Mouse (Mus musculus): ENCODE measurements around the gene Gm8126. TPM values are rescaled to one million over a fixed set of nuclear protein-coding genes. Genes with fewer than 3 reads are reported as not detected.
"Not testable (repeated sequence)": the region's sequence is repeated elsewhere in the genome, so short reads cannot be mapped to it uniquely, and the experiment has no call there.

Gene Gm8126
- not detected in 2 replicates for polyA plus RNA-seq (2015; fragmentation: Nextera tagmentation; extraction: Ambion mirVana)

- H3K27me3 ChIP-seq; H3K9me3 ChIP-seq; ATAC-seq (ENCODE audit: borderline replicate concordance, extremely low read depth, low FRiP score, low TSS enrichment); H3K27ac ChIP-seq; H3K36me3 ChIP-seq; H3K4me3 ChIP-seq; H3K4me2 ChIP-seq; H3K9ac ChIP-seq; H3K4me1 ChIP-seq: not testable (repeated sequence)
- 78% methylated on average over 3 of the region's 4 CpGs for WGBS
Observed at GRCm38 (mm10) chr14:43258349-43258748, at the start of gene Gm8126. Gm8126 (plus strand) TSS chr14:43258649.

- H3K9ac ChIP-seq; H3K4me2 ChIP-seq; H3K27ac ChIP-seq; H3K4me3 ChIP-seq; H3K9me3 ChIP-seq; H3K4me1 ChIP-seq; H3K27me3 ChIP-seq; H3K36me3 ChIP-seq; ATAC-seq (ENCODE audit: borderline replicate concordance, extremely low read depth, low FRiP score, low TSS enrichment): not testable (repeated sequence)
- WGBS: 88% methylated on average over 4 of the region's 4 CpGs
Observed at GRCm38 (mm10) chr14:43235204-43235603, 23.2 kb upstream of the Gm8126 start, which contains the start of gene Gm8122. Gm8122 (minus strand) TSS chr14:43235304.

GRCm38 (mm10) chr14:43237769-43238168 is 20.7 kb upstream of the Gm8126 start:
- not testable (repeated sequence) for H3K9ac ChIP-seq; ATAC-seq (ENCODE audit: borderline replicate concordance, extremely low read depth, low FRiP score, low TSS enrichment); H3K4me1 ChIP-seq; H3K9me3 ChIP-seq; H3K27me3 ChIP-seq; H3K4me3 ChIP-seq; H3K27ac ChIP-seq; H3K4me2 ChIP-seq; H3K36me3 ChIP-seq

- not testable (repeated sequence) for H3K4me2 ChIP-seq; ATAC-seq (ENCODE audit: borderline replicate concordance, extremely low read depth, low FRiP score, low TSS enrichment); H3K4me1 ChIP-seq; H3K9me3 ChIP-seq; H3K4me3 ChIP-seq; H3K9ac ChIP-seq; H3K27me3 ChIP-seq; H3K36me3 ChIP-seq; H3K27ac ChIP-seq
- 10% methylated on average over 11 of the region's 12 CpGs for WGBS
Observed at GRCm38 (mm10) chr14:43249611-43250170, 8.8 kb upstream of the Gm8126 start.

GRCm38 (mm10) chr14:43250549-43251253 is 7.7 kb upstream of the Gm8126 start:
- ATAC-seq (ENCODE audit: borderline replicate concordance, extremely low read depth, low FRiP score, low TSS enrichment): not testable (repeated sequence)
- 29% methylated on average over 6 of the region's 6 CpGs for WGBS

GRCm38 (mm10) chr14:43256511-43256910 is 1.9 kb upstream of the Gm8126 start:
- WGBS: 75% methylated on average over 1 of the region's 1 CpGs
- not testable (repeated sequence) for H3K9me3 ChIP-seq; H3K4me3 ChIP-seq; H3K36me3 ChIP-seq; H3K27ac ChIP-seq; H3K4me2 ChIP-seq; ATAC-seq (ENCODE audit: borderline replicate concordance, extremely low read depth, low FRiP score, low TSS enrichment); H3K4me1 ChIP-seq; H3K9ac ChIP-seq; H3K27me3 ChIP-seq

More at GRCm38 (mm10) chr14:43250549-43251253, 7.7 kb upstream of the Gm8126 start:
- H3K27ac ChIP-seq, H3K4me3 ChIP-seq, H3K27me3 ChIP-seq, H3K4me2 ChIP-seq, H3K4me1 ChIP-seq, H3K9ac ChIP-seq, H3K9me3 ChIP-seq, H3K36me3 ChIP-seq: not testable (repeated sequence)

GRCm38 (mm10) chr14:43263421-43263820 is 5.0 kb downstream of the Gm8126 start:
- WGBS: 91% methylated on average over 3 of the region's 3 CpGs
- not testable (repeated sequence) for H3K36me3 ChIP-seq; H3K27me3 ChIP-seq; H3K4me2 ChIP-seq; H3K4me3 ChIP-seq; H3K4me1 ChIP-seq; H3K9ac ChIP-seq; H3K27ac ChIP-seq; H3K9me3 ChIP-seq; ATAC-seq (ENCODE audit: borderline replicate concordance, extremely low read depth, low FRiP score, low TSS enrichment)

GRCm38 (mm10) chr14:43268521-43269084 is 10.2 kb downstream of the Gm8126 start:
- not testable (repeated sequence) for H3K4me2 ChIP-seq; H3K4me1 ChIP-seq; H3K4me3 ChIP-seq; H3K36me3 ChIP-seq; H3K9me3 ChIP-seq; H3K27ac ChIP-seq; H3K27me3 ChIP-seq; ATAC-seq (ENCODE audit: borderline replicate concordance, extremely low read depth, low FRiP score, low TSS enrichment); H3K9ac ChIP-seq
- 40% methylated on average over 2 of the region's 2 CpGs for WGBS

- not testable (repeated sequence) for H3K4me3 ChIP-seq; H3K27ac ChIP-seq; ATAC-seq (ENCODE audit: borderline replicate concordance, extremely low read depth, low FRiP score, low TSS enrichment); H3K9me3 ChIP-seq; H3K4me2 ChIP-seq; H3K36me3 ChIP-seq; H3K4me1 ChIP-seq; H3K9ac ChIP-seq; H3K27me3 ChIP-seq
- WGBS: 82% methylated on average over 3 of the region's 3 CpGs
Observed at GRCm38 (mm10) chr14:43269211-43269610, 10.8 kb downstream of the Gm8126 start.

GRCm38 (mm10) chr14:43273161-43273560 is 14.7 kb downstream of the Gm8126 start:
- not testable (repeated sequence) for H3K36me3 ChIP-seq; H3K9ac ChIP-seq; H3K27me3 ChIP-seq; H3K4me2 ChIP-seq; H3K27ac ChIP-seq; H3K4me1 ChIP-seq; ATAC-seq (ENCODE audit: borderline replicate concordance, extremely low read depth, low FRiP score, low TSS enrichment); H3K9me3 ChIP-seq; H3K4me3 ChIP-seq
- 71% methylated on average over 1 of the region's 1 CpGs for WGBS

GRCm38 (mm10) chr14:43274986-43275511 is 16.6 kb downstream of the Gm8126 start, which contains the start of gene Gm9732:
Gm9732 (plus strand) TSS chr14:43275036.
- H3K9me3 ChIP-seq; H3K4me1 ChIP-seq; ATAC-seq (ENCODE audit: borderline replicate concordance, extremely low read depth, low FRiP score, low TSS enrichment); H3K4me2 ChIP-seq; H3K9ac ChIP-seq; H3K36me3 ChIP-seq; H3K27me3 ChIP-seq; H3K27ac ChIP-seq; H3K4me3 ChIP-seq: not testable (repeated sequence)
- 71% methylated on average over 8 of the region's 8 CpGs for whole genome bisulfite sequencing

- 85% methylated on average over 1 of the region's 1 CpGs for WGBS
- H3K27ac ChIP-seq; H3K4me2 ChIP-seq; H3K4me1 ChIP-seq; H3K4me3 ChIP-seq; H3K27me3 ChIP-seq; H3K9me3 ChIP-seq; H3K36me3 ChIP-seq; H3K9ac ChIP-seq; ATAC-seq (ENCODE audit: borderline replicate concordance, extremely low read depth, low FRiP score, low TSS enrichment): not testable (repeated sequence)
Observed at GRCm38 (mm10) chr14:43275752-43276151, 17.3 kb downstream of the Gm8126 start.

Data from lung, embryonic 15.5 days (tissue).